ENCODE assay signal across 8 mouse cellular contexts in genomic region chr3:89430171-89431159, GRCm38 (mm10). TPM values are rescaled to one million over a fixed set of nuclear protein-coding genes. Genes with fewer than 3 reads are reported as not detected.
A peak's percentile ranks its signal among the peaks of the same experiment; 100 is the strongest.
DNase-seq lines count a peak whose midpoint lies in the region; ATAC-seq and TF ChIP-seq lines count a peak whose summit lies in the region.

Gene Pygo2 (plus strand): TSS chr3:89430214.

- intact Hi-C loops in heart, postnatal 25 days (cut with DNase I): no loop called here

- no peaks in the 10 kb centered on the region for H3K9me3 ChIP-seq in forebrain, embryonic 15.5 days
- H3K9me3 ChIP-seq in lung, embryonic 14.5 days (ENCODE audit: low read depth, low read length): no peaks in the 10 kb centered on the region

- DNase-seq in ES-CJ7 (ENCODE audit: low read depth, low spot score): peak; percentile 97
- DNase-seq in cerebellum, adult 11 months: peak; percentile 91
- peak; percentile 95 for DNase-seq in heart, postnatal 25 days (ENCODE audit: low spot score)
- peak; percentile 95 to 98 for DNase-seq in layer of hippocampus, adult 2 months (ENCODE audit: low spot score in 2 of 2)
- DNase-seq in lung, embryonic 14.5 days: peak; percentile 98
- DNase-seq in thymus, adult 2 months: peak; percentile 89

- TF ChIP-seq CTCF in layer of hippocampus, adult 2 months (conservative IDR thresholded peaks at IDR 0.05): 0 out of 2 replicates have a peak, but pooled peaks have one; percentile 11
- no peak for TF ChIP-seq CTCF in lung, embryonic 14.5 days (IDR thresholded peaks at IDR 0.05; ENCODE audit: low read depth)
- TF ChIP-seq CTCF in olfactory bulb, adult 2 months (IDR thresholded peaks at IDR 0.05; ENCODE audit: insufficient read depth, low read depth, low read length): no peak
- TF ChIP-seq CTCF in thymus, adult 2 months (IDR thresholded peaks at IDR 0.05; ENCODE audit: borderline replicate concordance, control insufficient read depth, extremely low read depth, insufficient read depth, low read length, poor library complexity): peak; percentile 42; the same call in 1 of the 2 replicates

- H3K4me1 ChIP-seq in forebrain, embryonic 15.5 days: peaks cover 20% of the 10 kb centered on the region
- H3K4me1 ChIP-seq in lung, embryonic 14.5 days (ENCODE audit: insufficient read depth): peaks cover 8% of the 10 kb centered on the region; the same call in 1 of the 2 replicates
- H3K4me1 ChIP-seq in olfactory bulb, adult 2 months (ENCODE audit: control insufficient read depth, insufficient read depth, low read length): peaks cover 12% of the 10 kb centered on the region
- H3K4me1 ChIP-seq in thymus, adult 2 months (replicated peaks; ENCODE audit: control insufficient read depth, insufficient read depth, low read length): peaks cover 7% of the 10 kb centered on the region

- TF ChIP-seq POLR2A in olfactory bulb, adult 2 months (IDR thresholded peaks at IDR 0.05; ENCODE audit: insufficient read depth, low read depth, low read length): peak; percentile 74; the same call in 1 of the 2 replicates
- peak; percentile 44; the same call in 1 of the 2 replicates for TF ChIP-seq POLR2A in thymus, adult 2 months (IDR thresholded peaks at IDR 0.05; ENCODE audit: control insufficient read depth, extremely low read depth, insufficient read depth, low read length, poor library complexity)

- H3K27me3 ChIP-seq in forebrain, embryonic 15.5 days: no peaks in the 10 kb centered on the region
- no peaks in the 10 kb centered on the region for H3K27me3 ChIP-seq in lung, embryonic 14.5 days (ENCODE audit: insufficient read depth, low read length)
- H3K27me3 ChIP-seq in thymus, adult 2 months (ENCODE audit: control insufficient read depth, insufficient read depth, low read length): no peaks in the 10 kb centered on the region

- H3K36me3 ChIP-seq in forebrain, embryonic 15.5 days: peaks cover 31% of the 10 kb centered on the region
- peaks cover 56% of the 10 kb centered on the region for H3K36me3 ChIP-seq in lung, embryonic 14.5 days (ENCODE audit: insufficient read depth)
- peaks cover 10% of the 10 kb centered on the region for H3K36me3 ChIP-seq in thymus, adult 2 months (ENCODE audit: control insufficient read depth, insufficient read depth, low read length)

- H3K9ac ChIP-seq in forebrain, embryonic 15.5 days (replicated peaks): peak within 1 kb of the TSS; percentile 90
- peak within 1 kb of the TSS; percentile 90 for H3K9ac ChIP-seq in lung, embryonic 14.5 days

- ATAC-seq in forebrain, embryonic 15.5 days (replicated peaks): peak; percentile 97
- ATAC-seq in lung, embryonic 14.5 days (ENCODE audit: insufficient read depth): peak; percentile 98

- WGBS in forebrain, embryonic 15.5 days: 3% methylated on average over 61 of the region's 68 CpGs
- WGBS in lung, embryonic 14.5 days: 2% methylated on average over 68 of the region's 68 CpGs
- WGBS in olfactory bulb, adult 2 months: 1% methylated on average over 68 of the region's 68 CpGs
- 3% methylated on average over 68 of the region's 68 CpGs for WGBS in thymus, adult 2 months

- H3K4me3 ChIP-seq in forebrain, embryonic 15.5 days: peak within 1 kb of the TSS; percentile 90
- H3K4me3 ChIP-seq in layer of hippocampus, adult 2 months: peak within 1 kb of the TSS; percentile 76
- H3K4me3 ChIP-seq in lung, embryonic 14.5 days (ENCODE audit: low read depth, low read length): peak within 1 kb of the TSS; percentile 92
- H3K4me3 ChIP-seq in olfactory bulb, adult 2 months (ENCODE audit: insufficient read depth, low read depth, low read length): peak within 1 kb of the TSS; percentile 78
- peak within 1 kb of the TSS; percentile 59 for H3K4me3 ChIP-seq in thymus, adult 2 months (ENCODE audit: control insufficient read depth, insufficient read depth, low read length)

- H3K27ac ChIP-seq in forebrain, embryonic 15.5 days (replicated peaks): peak within 1 kb of the TSS; percentile 90
- peak within 1 kb of the TSS; percentile 93 for H3K27ac ChIP-seq in layer of hippocampus, adult 2 months
- H3K27ac ChIP-seq in lung, embryonic 14.5 days (ENCODE audit: low read depth): peak within 1 kb of the TSS; percentile 91
- H3K27ac ChIP-seq in olfactory bulb, adult 2 months (ENCODE audit: insufficient read depth, low read depth, low read length): peak within 1 kb of the TSS; percentile 11; the same call in 1 of the 2 replicates
- H3K27ac ChIP-seq in thymus, adult 2 months (ENCODE audit: control insufficient read depth, insufficient read depth, low read length): no peak within 1 kb of the TSS

- peak within 1 kb of the TSS; percentile 78 for H3K4me2 ChIP-seq in forebrain, embryonic 15.5 days (replicated peaks)
- H3K4me2 ChIP-seq in lung, embryonic 14.5 days: peak within 1 kb of the TSS; percentile 82

RNA-seq across cellular contexts. Expression of gene Pygo2, which starts in this region (rescaled TPM):
- polyA plus RNA-seq in forebrain, embryonic 15.5 days (2015; fragmentation: Nextera tagmentation; extraction: Ambion mirVana): 39.4 and 41.5 TPM in 2 replicates
- 10 to 100 TPM; 13.5 to 18.0 TPM for total RNA-seq in heart, postnatal 25 days (2021)
- 10 to 100 TPM; 55.5 to 61.9 TPM for total RNA-seq in layer of hippocampus, adult 2 months (2021)
- 54.0 and 56.8 TPM in 2 replicates for polyA plus RNA-seq in lung, embryonic 14.5 days (2014; fragmentation: Nextera tagmentation; extraction: Ambion mirVana)
- not detected in 2 replicates for polyA plus RNA-seq in olfactory bulb, adult 2 months (2012; ENCODE audit: insufficient read depth, insufficient read length, low replicate concordance, missing spikeins)
- 82.3 and 133 TPM in 2 replicates for polyA plus RNA-seq in thymus, adult 2 months (2012; rRNA removed)

Comparison
In these comparisons a context has a peak if more than half of its experiments do, and no peak if none do; other contexts are left out.
1. RNA of gene Pygo2 (polyA plus RNA-seq): 82.3 to 133 TPM in thymus, adult 2 months, 54.0 to 56.8 TPM in lung, embryonic 14.5 days and 39.4 to 41.5 TPM in forebrain, embryonic 15.5 days; not detected in olfactory bulb, adult 2 months; every median in the first group is over 10 times any median in the second.
2. CTCF ChIP-seq: peak in layer of hippocampus, adult 2 months (single experiment) and thymus, adult 2 months (single experiment); none in lung, embryonic 14.5 days (single experiment) and olfactory bulb, adult 2 months (single experiment).
3. Peak in every context shown above with its lines, with median percentiles within 50 percentile points of each other: DNase-seq and H3K4me3 ChIP-seq.